Comparison of ENCODE assay signal across 9 mouse cellular contexts in the genomic region with DNA sequence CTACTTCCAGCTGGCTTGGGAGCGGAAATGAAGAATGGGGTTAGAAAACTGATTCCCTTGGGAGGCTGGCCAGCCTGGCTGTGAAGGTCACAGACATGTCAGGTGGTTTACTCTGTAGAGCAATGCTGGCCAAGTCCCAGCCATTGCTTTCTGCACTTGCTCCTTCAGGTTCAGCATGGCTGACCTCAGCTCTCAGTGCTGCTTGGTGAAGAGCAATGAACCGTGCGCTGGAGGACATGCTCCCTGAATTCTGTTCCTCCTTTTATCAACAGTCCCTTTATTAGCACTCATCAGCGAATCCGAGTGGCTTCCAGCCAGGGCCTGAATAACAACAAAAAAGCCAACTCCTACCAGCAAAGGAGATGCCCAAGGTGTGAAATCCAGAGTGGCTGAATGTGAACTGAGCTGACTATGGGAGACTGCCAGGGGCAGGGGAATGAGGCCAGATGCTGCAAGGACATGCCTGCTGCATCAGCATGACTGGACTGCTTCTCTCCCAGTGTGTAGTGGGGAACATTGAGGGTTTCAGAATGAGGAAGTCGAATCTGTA. TPM values are rescaled to one million over a fixed set of nuclear protein-coding genes. Genes with fewer than 3 reads are reported as not detected.
DNase-seq lines count a peak whose midpoint lies in the region; ATAC-seq lines count a peak whose summit lies in the region.
"Had no signal": no experiment of that assay in that cellular context is flagged by ENCODE, and none has a peak within 500 bp of the region (broad histone marks: within the 10 kb centered on the region; RNA-seq: fewer than 3 reads in every experiment).

No protein-coding gene starts in this region.

- H3K36me3 ChIP-seq in forebrain, embryonic 13.5 days (ENCODE audit: poor library complexity, severe bottlenecking) = no peaks in the 10 kb centered on the region
- H3K36me3 ChIP-seq in forebrain, embryonic 12.5 days (replicated peaks) = no peaks in the 10 kb centered on the region
- H3K36me3 ChIP-seq in hindbrain, embryonic 15.5 days = no peaks in the 10 kb centered on the region

- peak; percentile 53; the same call in 1 of the 2 replicates for ATAC-seq in forebrain, embryonic 13.5 days
- ATAC-seq in forebrain, embryonic 12.5 days (ENCODE audit: low FRiP score) = no peak
- peak; percentile 97 for ATAC-seq in hindbrain, embryonic 15.5 days (ENCODE audit: low FRiP score, low read depth)
- ATAC-seq in monocyte, adult 5-6 weeks (replicated peaks; ENCODE audit: insufficient number of reproducible peaks, low FRiP score, low TSS enrichment, poor library complexity, severe bottlenecking) = peak; percentile 90
- no peak for ATAC-seq in inflammation-experienced regulatory T-cells, adult 6 months

- no peaks in the 10 kb centered on the region for H3K27me3 ChIP-seq in forebrain, embryonic 13.5 days
- no peaks in the 10 kb centered on the region for H3K27me3 ChIP-seq in forebrain, embryonic 12.5 days
- H3K27me3 ChIP-seq in hindbrain, embryonic 15.5 days = no peaks in the 10 kb centered on the region

- 41% methylated on average over 6 of the region's 6 CpGs for WGBS in forebrain, embryonic 13.5 days
- 50% methylated on average over 6 of the region's 6 CpGs for WGBS in forebrain, embryonic 12.5 days
- 24% methylated on average over 6 of the region's 6 CpGs for WGBS in hindbrain, embryonic 15.5 days

- 0 out of 2 replicates have a peak, but pooled peaks cover 6% of the 10 kb centered on the region for H3K4me1 ChIP-seq in forebrain, embryonic 13.5 days
- peaks cover 4% of the 10 kb centered on the region for H3K4me1 ChIP-seq in forebrain, embryonic 12.5 days
- H3K4me1 ChIP-seq in hindbrain, embryonic 15.5 days (replicated peaks) = no peaks in the 10 kb centered on the region

- peak; percentile 74 for DNase-seq in adrenal gland, postnatal 14 days
- peak; percentile 32 to 36 for DNase-seq in frontal cortex, postnatal 10 days (ENCODE audit: low spot score in 2 of 2)
- peak; percentile 51 to 52 for DNase-seq in left cerebral cortex, postnatal 10 days (ENCODE audit: extremely low spot score in 1 of 2, low spot score in 2 of 2)

- no peak overlapping the region for H3K9ac ChIP-seq in forebrain, embryonic 13.5 days
- H3K9ac ChIP-seq in forebrain, embryonic 12.5 days = no peak overlapping the region
- no peak overlapping the region for H3K9ac ChIP-seq in hindbrain, embryonic 15.5 days

- H3K27ac ChIP-seq in forebrain, embryonic 13.5 days = no peak overlapping the region
- H3K27ac ChIP-seq in forebrain, embryonic 12.5 days = no peak overlapping the region
- H3K27ac ChIP-seq in hindbrain, embryonic 15.5 days (replicated peaks) = no peak overlapping the region

- H3K9me3 ChIP-seq in forebrain, embryonic 13.5 days (replicated peaks) = no peaks in the 10 kb centered on the region
- H3K9me3 ChIP-seq in forebrain, embryonic 12.5 days = no peaks in the 10 kb centered on the region
- no peaks in the 10 kb centered on the region for H3K9me3 ChIP-seq in hindbrain, embryonic 15.5 days

- intact Hi-C loops in left cerebral cortex, postnatal 10 days (cut with DNase I) = no loop called here

- H3K4me3 ChIP-seq in forebrain, embryonic 13.5 days = no peak overlapping the region
- H3K4me3 ChIP-seq in forebrain, embryonic 12.5 days (replicated peaks) = no peak overlapping the region
- no peak overlapping the region for H3K4me3 ChIP-seq in hindbrain, embryonic 15.5 days

- no peak overlapping the region for H3K4me2 ChIP-seq in forebrain, embryonic 13.5 days
- no peak overlapping the region for H3K4me2 ChIP-seq in forebrain, embryonic 12.5 days
- H3K4me2 ChIP-seq in hindbrain, embryonic 15.5 days = no peak overlapping the region

RNA-seq across cellular contexts. Expression of gene Pla2g7, which starts 10.3 kb away (rescaled TPM):
- 3.5 and 4.7 TPM in 2 replicates for polyA plus RNA-seq in forebrain, embryonic 13.5 days (2015; fragmentation: Nextera tagmentation; extraction: Ambion mirVana)
- 2.1 and 3.4 TPM in 2 replicates for polyA plus RNA-seq in forebrain, embryonic 12.5 days (2016; fragmentation: Nextera tagmentation; extraction: Ambion mirVana)
- total RNA-seq in adrenal gland, postnatal 14 days (2021) = 23.3 and 26.2 TPM in 2 replicates
- polyA plus RNA-seq in hindbrain, embryonic 15.5 days (2015; fragmentation: Nextera tagmentation; extraction: Ambion mirVana) = 116 and 122 TPM in 2 replicates
- total RNA-seq in left cerebral cortex, postnatal 10 days (2021) = 10 to 100 TPM; 48.4 to 51.9 TPM
- 148 to 346 TPM (median 288 TPM) in 3 replicates for total RNA-seq in monocyte, adult 5-6 weeks (2017)
- polyA plus RNA-seq in inflammation-experienced regulatory T-cells, adult 6 months (2017; shearing (Covaris generic)) = 1 to 10 TPM in 1 of 3 experiments, under 1 TPM in 1, not detected in 1; 0.34 to 1.2 TPM

RNA-seq across cellular contexts. Expression of gene Ankrd66, which starts 14.2 kb away (rescaled TPM):
- 0.14 and 0.25 TPM in 2 replicates for polyA plus RNA-seq in forebrain, embryonic 13.5 days (2015; fragmentation: Nextera tagmentation; extraction: Ambion mirVana)
- polyA plus RNA-seq in forebrain, embryonic 12.5 days (2016; fragmentation: Nextera tagmentation; extraction: Ambion mirVana) = not detected in 2 replicates
- not detected in 2 replicates for total RNA-seq in adrenal gland, postnatal 14 days (2021)
- 0.76 and 1.1 TPM in 2 replicates for polyA plus RNA-seq in hindbrain, embryonic 15.5 days (2015; fragmentation: Nextera tagmentation; extraction: Ambion mirVana)
- not detected for total RNA-seq in left cerebral cortex, postnatal 10 days (2021)
- total RNA-seq in monocyte, adult 5-6 weeks (2017) = 0.87 to 2.3 TPM in 2 of 3 replicates, not detected in the other
- not detected for polyA plus RNA-seq in inflammation-experienced regulatory T-cells, adult 6 months (2017; shearing (Covaris generic))
- total RNA-seq: gastrocnemius, postnatal 4 days had no signal

RNA-seq across cellular contexts. Expression of gene Mep1a, which starts 55.0 kb away (rescaled TPM):
- polyA plus RNA-seq in forebrain, embryonic 13.5 days (2015; fragmentation: Nextera tagmentation; extraction: Ambion mirVana) = 0.05 TPM in 1 of 2 replicates, not detected in the other
- not detected in 2 replicates for polyA plus RNA-seq in forebrain, embryonic 12.5 days (2016; fragmentation: Nextera tagmentation; extraction: Ambion mirVana)
- total RNA-seq in adrenal gland, postnatal 14 days (2021) = 0.15 TPM in 1 of 2 replicates, not detected in the other
- 0.07 and 0.12 TPM in 2 replicates for polyA plus RNA-seq in hindbrain, embryonic 15.5 days (2015; fragmentation: Nextera tagmentation; extraction: Ambion mirVana)
- total RNA-seq in left cerebral cortex, postnatal 10 days (2021) = under 1 TPM in 1 of 2 experiments, not detected in 1; 0.12 TPM
- total RNA-seq in monocyte, adult 5-6 weeks (2017) = not detected in 3 replicates
- polyA plus RNA-seq in inflammation-experienced regulatory T-cells, adult 6 months (2017; shearing (Covaris generic)) = not detected
- total RNA-seq: gastrocnemius, postnatal 4 days had no signal

Comparison
In these comparisons a context has a peak if more than half of its experiments do, and no peak if none do; other contexts are left out.
1. ATAC-seq: peak in forebrain, embryonic 13.5 days (single experiment), hindbrain, embryonic 15.5 days (single experiment) and monocyte, adult 5-6 weeks (single experiment); none in forebrain, embryonic 12.5 days (single experiment) and inflammation-experienced regulatory T-cells, adult 6 months (single experiment).
2. RNA of gene Pla2g7, which starts 10.3 kb away (polyA plus RNA-seq): 116 to 122 TPM in hindbrain, embryonic 15.5 days; 3.5 to 4.7 TPM in forebrain, embryonic 13.5 days, 2.1 to 3.4 TPM in forebrain, embryonic 12.5 days and 0.34 to 1.2 TPM in inflammation-experienced regulatory T-cells, adult 6 months; every median in the first group is over 10 times any median in the second.
3. Peak in every context shown above with its lines, with median percentiles within 50 percentile points of each other: DNase-seq.